Mouse (Mus musculus) Patski (cell line): ENCODE data around the gene Vangl1. TPM values are rescaled to one million over a fixed set of nuclear protein-coding genes. Genes with fewer than 3 reads are reported as not detected.
A peak's percentile ranks its signal among the peaks of the same experiment; 100 is the strongest.
"Not testable (repeated sequence)": the region's sequence is repeated elsewhere in the genome, so short reads cannot be mapped to it uniquely, and the experiment has no call there.

Experiments used
- ATAC-seq: fragments of 100-300 bp; one replicate; pipeline ENCODE4 v1.8.0; 2021
- CTCF ChIA-PET: fragments of 350-600 bp; sonication (Branson Sonifier 250); formaldehyde crosslinking; loops from one replicate; lab custom pipeline; 2022; ENCODE audit warnings: inconsistent platforms; lab: Charles Lee
- POLR2A ChIA-PET: fragments of 350-600 bp; sonication (Branson Sonifier 250); formaldehyde crosslinking; loops from one replicate; lab custom pipeline; 2022; ENCODE audit warnings: antibody characterized with exemption, inconsistent platforms; lab: Charles Lee
- DNase-seq: peaks from one replicate; pipeline ENCODE4 v3.0.0-alpha.2; 2011; ENCODE audit warnings: low read depth, low spot score
- H3K27me3 ChIP-seq: fragments of 371-371 bp; one replicate; pipeline ENCODE4 v1.5.1; 2021
- CTCF ChIP-seq: fragments of 100-300 bp; IDR thresholded peaks from one replicate; pipeline ENCODE4 v1.5.1; 2021
- in situ Hi-C: fragments of 300-500 bp; cut with MboI; formaldehyde crosslinking; loops from 3 replicates; pipeline ENCODE4 v1.11.1; 2018; ENCODE audit warnings: low pct_unique_long_range_greater_than_20kb, mixed read lengths
- polyA plus RNA-seq: library from polyadenylated mRNA; unstranded; gene quantifications from one replicate; pipeline ENCODE4 v1.2.3, GENCODE M21; 2021

Gene Vangl1
- polyA plus RNA-seq, 1 experiment from 2014 or later = 43.6 TPM

DNA sequence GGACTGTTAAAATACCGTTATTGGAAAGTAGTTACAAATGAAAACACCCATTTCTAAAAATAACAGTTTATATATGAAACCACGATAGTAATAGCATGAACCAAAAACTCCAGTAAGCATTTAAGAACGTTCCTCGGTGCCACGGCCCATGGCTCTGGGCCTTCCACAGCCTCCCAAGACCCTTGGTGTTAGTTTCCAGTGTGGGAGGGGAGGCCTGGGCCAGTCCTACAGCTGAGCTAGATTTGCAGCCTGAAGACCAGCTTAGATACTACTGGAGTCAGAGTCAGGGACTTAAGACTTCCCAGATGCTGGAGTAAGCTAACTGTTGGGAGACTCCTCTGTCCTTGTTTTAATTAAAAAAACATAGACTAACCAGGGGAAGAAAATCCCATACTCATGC, 28.4 kb downstream of the Vangl1 start:
- POLR2A ChIA-PET = no interaction called here
- no peak for ATAC-seq
- DNase-seq = no peak
- no peaks in the 10 kb centered on the region for H3K27me3 ChIP-seq
- in situ Hi-C loops = no loop called here
- CTCF ChIA-PET = no interaction called here
- no peak for TF ChIP-seq CTCF

DNA sequence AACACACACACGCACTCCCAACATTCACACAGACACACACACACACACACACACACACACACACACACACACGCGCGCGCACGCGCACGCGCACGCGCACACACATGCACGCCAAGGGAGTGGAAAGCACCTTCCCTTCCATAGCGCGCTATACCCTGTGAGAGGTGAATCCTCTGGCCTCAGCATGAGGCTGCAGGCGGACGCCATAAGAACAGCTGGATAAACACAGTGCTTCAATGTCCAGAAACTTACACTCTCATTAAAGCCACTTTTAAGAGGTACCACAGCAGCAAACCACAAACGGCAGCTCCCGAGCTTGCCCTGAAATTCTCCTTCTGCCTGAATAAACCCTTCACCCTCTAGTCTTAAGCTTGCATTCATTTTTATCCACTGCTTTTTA, 28.8 kb downstream of the Vangl1 start:
- POLR2A ChIA-PET = interaction anchor here (0.6 kb wide), 1 partner anchor 23 kb away, joined by 3 read pairs; no protein-coding TSS in a partner anchor

GRCm38 (mm10) chr3:102174118-102174865, 30.2 kb downstream of the Vangl1 start:
- in situ Hi-C loops = no loop called here
- ChIA-PET POLR2A (no interaction called here), CTCF (no interaction called here)
- ATAC-seq (no peak), DNase-seq (no peak)
- H3K27me3 ChIP-seq = no peaks in the 10 kb centered on the region
- TF ChIP-seq CTCF = no peak

More for the DNA sequence above, 28.8 kb downstream of the Vangl1 start:
- in situ Hi-C loops = no loop called here
- no peak for ATAC-seq
- CTCF ChIA-PET = interaction anchor here (1.0 to 1.1 kb wide), 2 partner anchors 10 to 23 kb away, joined by 3 read pairs; no protein-coding TSS in a partner anchor
- no peak for TF ChIP-seq CTCF
- DNase-seq = no peak
- no peaks in the 10 kb centered on the region for H3K27me3 ChIP-seq

DNA sequence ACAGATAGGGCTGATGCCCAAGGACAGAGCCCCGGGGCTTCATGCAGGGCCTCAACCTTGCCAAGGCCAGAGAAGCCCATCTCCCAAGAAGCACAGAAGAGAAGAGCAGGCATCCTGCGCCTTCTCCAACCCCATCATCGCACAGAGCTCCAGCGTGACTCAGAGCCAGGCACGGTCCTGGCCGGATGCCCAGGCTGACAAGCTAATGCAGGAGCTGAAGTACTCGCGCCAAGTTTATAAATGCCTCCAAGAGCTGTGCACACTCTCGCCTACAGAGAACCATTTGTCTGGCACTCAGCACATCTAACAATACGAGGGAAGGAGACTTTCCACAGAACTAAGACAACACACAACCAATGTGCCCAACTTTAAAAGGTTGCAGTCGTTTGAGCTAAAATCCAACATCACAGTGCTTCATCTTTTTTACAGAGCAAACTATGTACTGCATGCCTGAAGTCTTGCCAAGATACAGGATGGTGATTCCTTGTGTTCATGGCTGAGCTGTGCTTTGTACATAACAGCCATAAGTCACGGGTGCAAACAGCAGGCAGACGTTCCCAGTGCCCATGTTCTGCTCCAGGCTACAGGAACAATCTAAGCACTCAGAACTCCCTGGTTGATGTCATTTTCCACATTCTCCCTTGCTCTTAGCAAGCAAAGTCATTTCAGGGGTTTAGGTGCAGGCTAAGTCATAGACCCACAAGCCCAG, 35.1 kb downstream of the Vangl1 start:
- POLR2A ChIA-PET = interaction anchor here (0.7 to 2.3 kb wide), 2 partner anchors 15 to 32 kb away, joined by 4 to 6 read pairs; no protein-coding TSS in a partner anchor
- H3K27me3 ChIP-seq = no peaks in the 10 kb centered on the region
- no peak for TF ChIP-seq CTCF
- DNase-seq (peak; percentile 99), ATAC-seq (peak; percentile 91)
- CTCF ChIA-PET = interaction anchor here (0.7 to 1.3 kb wide), 5 partner anchors 12 to 54 kb away, joined by 3 to 4 read pairs (median 3); no protein-coding TSS in a partner anchor
- in situ Hi-C loops = no loop called here

DNA sequence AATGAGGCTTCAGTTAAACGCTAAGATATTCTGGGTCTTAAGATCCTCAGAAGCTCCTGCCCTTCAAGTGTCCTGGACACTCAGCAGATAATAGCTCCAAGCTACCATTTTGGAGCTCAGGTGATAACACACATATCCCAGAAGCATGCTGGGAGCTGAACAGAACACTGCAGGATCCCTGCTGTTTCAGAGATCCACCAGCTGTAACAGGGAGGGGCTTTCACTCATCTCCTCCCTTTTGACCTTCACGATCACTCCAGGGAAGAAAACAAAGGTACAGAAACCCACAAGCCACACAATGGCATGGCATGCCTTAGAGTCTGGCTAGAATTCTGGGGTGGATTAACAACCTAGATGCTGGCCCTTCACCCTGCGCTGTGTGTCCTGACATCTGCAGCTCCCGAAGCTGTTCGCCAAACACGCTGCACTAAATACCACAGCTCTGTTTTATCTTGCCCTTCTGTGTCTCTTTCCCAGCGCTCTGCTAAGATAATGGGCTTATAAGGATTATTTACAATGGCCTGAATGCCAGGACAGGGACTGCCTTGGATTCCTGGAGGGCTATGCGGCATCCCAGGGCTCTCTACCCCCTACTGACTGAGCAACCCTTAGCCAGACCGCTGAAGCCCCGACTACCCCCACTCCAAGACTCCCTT, 36.8 kb downstream of the Vangl1 start:
- TF ChIP-seq CTCF = no peak
- POLR2A ChIA-PET = interaction anchor here (0.9 to 1.4 kb wide), 2 partner anchors 10 to 153 kb away, joined by 3 to 5 read pairs; no protein-coding TSS in a partner anchor
- ATAC-seq (no peak), DNase-seq (peak; percentile 44)
- H3K27me3 ChIP-seq = no peaks in the 10 kb centered on the region
- CTCF ChIA-PET = interaction anchor here (0.9 to 1.3 kb wide), 3 partner anchors 28 to 76 kb away, joined by 3 read pairs; no protein-coding TSS in a partner anchor
- in situ Hi-C loops = no loop called here

- CTCF ChIA-PET = interaction anchor here (1.0 to 1.4 kb wide), 3 partner anchors 9 to 77 kb away, joined by 3 to 4 read pairs (median 3); no protein-coding TSS in a partner anchor
These were observed 37.7 kb downstream of the Vangl1 start for GRCm38 (mm10) chr3:102166794-102167193.

DNA sequence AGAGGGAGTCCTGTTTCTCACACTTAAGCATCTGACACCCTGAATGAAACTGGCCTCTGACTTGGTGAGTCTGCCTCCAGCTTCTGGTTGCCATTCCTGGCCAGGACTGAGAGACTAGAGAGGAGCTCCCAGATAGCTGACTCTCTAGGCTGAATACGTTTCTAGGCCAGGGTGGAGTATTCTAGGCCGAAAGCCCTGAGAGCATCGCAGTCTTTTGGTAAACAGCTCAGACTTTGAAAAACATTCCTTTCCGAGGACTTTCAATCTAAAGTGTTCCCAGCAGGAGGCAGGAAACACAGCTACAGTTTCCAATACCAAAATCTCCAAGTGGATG, 38.2 kb downstream of the Vangl1 start:
- no peak for TF ChIP-seq CTCF
- ChIA-PET POLR2A (no interaction called here), CTCF (interaction anchor here (1.2 to 1.4 kb wide), 2 partner anchors 9 to 27 kb away, joined by 3 to 4 read pairs; no protein-coding TSS in a partner anchor)
- in situ Hi-C loops = no loop called here
- ATAC-seq (no peak), DNase-seq (no peak)
- no peaks in the 10 kb centered on the region for H3K27me3 ChIP-seq

More at GRCm38 (mm10) chr3:102166794-102167193, 37.7 kb downstream of the Vangl1 start:
- TF ChIP-seq CTCF = no peak
- no peak for ATAC-seq
- in situ Hi-C loops = no loop called here
- DNase-seq = no peak
- no peaks in the 10 kb centered on the region for H3K27me3 ChIP-seq
- POLR2A ChIA-PET = interaction anchor here (1.4 kb wide), 1 partner anchor 10 kb away, joined by 3 read pairs; no protein-coding TSS in a partner anchor

DNA sequence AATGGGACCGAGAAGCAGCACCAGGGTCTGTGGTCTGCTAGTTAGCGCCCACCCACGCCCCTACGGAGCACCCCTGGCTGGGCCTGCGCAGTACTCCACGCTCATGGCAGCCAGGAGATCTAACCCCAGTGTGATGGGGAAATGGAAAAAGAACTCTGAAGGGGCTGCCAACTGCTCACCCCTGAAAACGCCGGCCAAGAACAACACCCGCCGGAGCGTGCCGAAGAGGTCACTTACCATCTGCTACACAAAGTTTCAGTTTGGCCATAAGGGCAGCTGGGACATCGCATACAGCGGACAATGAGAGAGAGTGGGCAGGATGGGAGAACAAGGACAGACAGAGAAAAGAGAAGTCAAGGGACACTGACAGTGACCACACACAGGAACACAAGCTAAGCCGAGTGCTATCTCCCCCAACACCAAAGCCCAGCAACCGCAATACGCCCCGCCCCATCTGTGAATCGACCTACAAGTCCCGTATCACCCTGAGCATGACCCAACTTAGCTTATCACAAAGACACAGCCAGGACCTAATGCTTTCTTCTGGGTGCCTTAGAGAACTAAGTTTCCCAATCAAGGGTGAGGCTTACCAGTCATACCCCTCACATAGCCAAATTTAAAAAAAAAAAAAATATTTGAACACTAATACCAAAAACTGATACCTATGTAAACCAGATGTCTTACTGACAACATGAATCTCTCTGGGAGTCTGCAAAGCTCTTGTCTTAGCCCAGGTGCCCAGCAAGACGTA, 38.8 kb downstream of the Vangl1 start:
- in situ Hi-C loops = no loop called here
- ChIA-PET CTCF (interaction anchor here (1.2 to 1.4 kb wide), 2 partner anchors 8 to 27 kb away, joined by 3 to 4 read pairs; no protein-coding TSS in a partner anchor), POLR2A (no interaction called here)
- H3K27me3 ChIP-seq = no peaks in the 10 kb centered on the region
- no peak for DNase-seq
- ATAC-seq = no peak
- TF ChIP-seq CTCF = no peak

DNA sequence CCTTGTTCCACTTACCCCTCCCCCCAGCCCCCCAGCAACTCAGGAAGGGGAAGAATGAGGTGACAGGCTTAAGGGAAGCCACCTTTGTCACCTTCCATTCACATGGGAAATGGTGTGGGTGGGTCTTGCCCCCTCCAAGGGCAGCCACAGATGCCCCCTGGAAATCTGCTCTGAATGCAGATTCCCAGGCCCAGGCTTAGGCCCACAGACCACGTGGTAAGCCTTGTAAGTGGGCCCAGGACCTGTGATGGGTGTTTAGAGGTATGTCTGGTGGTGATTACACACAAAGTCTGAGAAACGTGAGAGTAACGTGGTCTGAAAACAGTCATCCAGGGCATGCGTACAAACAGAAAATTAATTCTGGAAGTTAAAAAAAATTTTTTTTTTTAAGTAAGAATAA, 39.6 kb downstream of the Vangl1 start:
- in situ Hi-C loops = no loop called here
- no peaks in the 10 kb centered on the region for H3K27me3 ChIP-seq
- CTCF ChIA-PET = no interaction called here
- DNase-seq = no peak
- ATAC-seq = no peak
- POLR2A ChIA-PET = no interaction called here
- TF ChIP-seq CTCF = no peak

GRCm38 (mm10) chr3:102163861-102164260, 40.6 kb downstream of the Vangl1 start:
- H3K27me3 ChIP-seq, CTCF ChIA-PET, ATAC-seq, POLR2A ChIA-PET, DNase-seq, in situ Hi-C loops: not testable (repeated sequence)
